Mouse (Mus musculus): Measurements from ENCODE around the gene Adamtsl1.

Adamtsl1 gene

GRCm38 (mm10) chr4:86385121-86385520, 871.1 kb downstream of the Adamtsl1 start:
- no peak for DNase-seq (ENCODE audit: extremely low read depth, insufficient read length, low spot score)

- DNase-seq (ENCODE audit: extremely low read depth, insufficient read length, low spot score), result no peak
Observed at GRCm38 (mm10) chr4:86388430-86388829, 874.5 kb downstream of the Adamtsl1 start.

- no peak for DNase-seq (ENCODE audit: extremely low read depth, insufficient read length, low spot score)
Observed at GRCm38 (mm10) chr4:86391176-86391575, 877.2 kb downstream of the Adamtsl1 start.

- DNase-seq (ENCODE audit: extremely low read depth, insufficient read length, low spot score), result no peak
Observed at GRCm38 (mm10) chr4:86395636-86396035, 881.7 kb downstream of the Adamtsl1 start.

- DNase-seq (ENCODE audit: extremely low read depth, insufficient read length, low spot score), result no peak
Observed at GRCm38 (mm10) chr4:86396672-86397288, 882.8 kb downstream of the Adamtsl1 start.

- no peak for DNase-seq (ENCODE audit: extremely low read depth, insufficient read length, low spot score)
Observed at GRCm38 (mm10) chr4:86397470-86397869, 883.5 kb downstream of the Adamtsl1 start.

- DNase-seq (ENCODE audit: extremely low read depth, insufficient read length, low spot score), result no peak
Observed at GRCm38 (mm10) chr4:86401116-86401515, 887.1 kb downstream of the Adamtsl1 start.

GRCm38 (mm10) chr4:86406501-86407199, 892.7 kb downstream of the Adamtsl1 start:
- DNase-seq (ENCODE audit: extremely low read depth, insufficient read length, low spot score), result no peak

- DNase-seq (ENCODE audit: extremely low read depth, insufficient read length, low spot score), result no peak
Observed at GRCm38 (mm10) chr4:86407200-86407527, 893.2 kb downstream of the Adamtsl1 start.

- DNase-seq (ENCODE audit: extremely low read depth, insufficient read length, low spot score), result no peak
Observed at GRCm38 (mm10) chr4:86408421-86408820, 894.4 kb downstream of the Adamtsl1 start.

GRCm38 (mm10) chr4:86410946-86411345, 897.0 kb downstream of the Adamtsl1 start:
- no peak for DNase-seq (ENCODE audit: extremely low read depth, insufficient read length, low spot score)

GRCm38 (mm10) chr4:86413388-86413787, 899.4 kb downstream of the Adamtsl1 start:
- DNase-seq (ENCODE audit: extremely low read depth, insufficient read length, low spot score), result no peak

GRCm38 (mm10) chr4:86416401-86417025, 902.5 kb downstream of the Adamtsl1 start:
- no peak for DNase-seq (ENCODE audit: extremely low read depth, insufficient read length, low spot score)

GRCm38 (mm10) chr4:86422586-86422985, 908.6 kb downstream of the Adamtsl1 start:
- DNase-seq (ENCODE audit: extremely low read depth, insufficient read length, low spot score), result no peak

GRCm38 (mm10) chr4:86425581-86425980, 911.6 kb downstream of the Adamtsl1 start:
- DNase-seq (ENCODE audit: extremely low read depth, insufficient read length, low spot score), result no peak

- DNase-seq (ENCODE audit: extremely low read depth, insufficient read length, low spot score), result no peak
Observed at GRCm38 (mm10) chr4:86426549-86426948, 912.6 kb downstream of the Adamtsl1 start.

- no peak for DNase-seq (ENCODE audit: extremely low read depth, insufficient read length, low spot score)
Observed at GRCm38 (mm10) chr4:86427312-86427711, 913.3 kb downstream of the Adamtsl1 start.

- DNase-seq (ENCODE audit: extremely low read depth, insufficient read length, low spot score), result no peak
Observed at GRCm38 (mm10) chr4:86428091-86428745, 914.2 kb downstream of the Adamtsl1 start.

GRCm38 (mm10) chr4:86435631-86436030, 921.7 kb downstream of the Adamtsl1 start:
- no peak for DNase-seq (ENCODE audit: extremely low read depth, insufficient read length, low spot score)

- DNase-seq (ENCODE audit: extremely low read depth, insufficient read length, low spot score), result no peak
Observed at GRCm38 (mm10) chr4:86436336-86436735, 922.4 kb downstream of the Adamtsl1 start.

- DNase-seq (ENCODE audit: extremely low read depth, insufficient read length, low spot score), result no peak
Observed at GRCm38 (mm10) chr4:86450468-86450867, 936.5 kb downstream of the Adamtsl1 start.

- DNase-seq (ENCODE audit: extremely low read depth, insufficient read length, low spot score), result no peak
Observed at GRCm38 (mm10) chr4:86464808-86465207, 950.8 kb downstream of the Adamtsl1 start.

All from 3134 (cell line).